Mouse (Mus musculus) olfactory bulb, adult 2 months (tissue): ENCODE data around the gene Olfr963. TPM values are rescaled to one million over a fixed set of nuclear protein-coding genes. Genes with fewer than 3 reads are reported as not detected.

Experiments
- H3K27ac ChIP-seq: fragments of 200-500 bp; 2 replicates; pipeline ENCODE4 v1.5.1; 2012; ENCODE audit warnings: low read depth, low read length; ENCODE audit not compliant: insufficient read depth
- H3K4me1 ChIP-seq: fragments of 200-500 bp; 2 replicates; pipeline ENCODE4 v1.6.1; 2012; ENCODE audit warnings: low read length; ENCODE audit not compliant: control insufficient read depth, insufficient read depth
- H3K4me3 ChIP-seq: fragments of 200-500 bp; 2 replicates; pipeline ENCODE4 v1.5.1; 2012; ENCODE audit warnings: mild to moderate bottlenecking, low read depth, low read length, moderate library complexity; ENCODE audit not compliant: insufficient read depth
- CTCF ChIP-seq: fragments of 200-500 bp; IDR thresholded peaks from 2 replicates; pipeline ENCODE4 v1.5.1; 2012; ENCODE audit warnings: low read depth, mild to moderate bottlenecking, low read length, moderate library complexity; ENCODE audit not compliant: insufficient read depth
- POLR2A ChIP-seq: fragments of 200-500 bp; IDR thresholded peaks from 2 replicates; pipeline ENCODE4 v1.6.1; 2012; ENCODE audit warnings: mild to moderate bottlenecking, low read depth, low read length, moderate library complexity; ENCODE audit not compliant: insufficient read depth
- WGBS: fragments of 180-500 bp; shearing (Covaris S2); methylation state at CpG from one replicate; pipeline ENCODE4 v1.1.7; 2018; 5-methylcytosine and 5-hydroxymethylcytosine counted together
- polyA plus RNA-seq: library from polyadenylated mRNA; stranded (reverse); fragments of >200 nt; gene quantifications from 2 replicates; pipeline ENCODE4 v1.2.4, GENCODE M21; 2012; ENCODE audit warnings: low replicate concordance; ENCODE audit not compliant: missing spikeins, insufficient read depth, insufficient read length

Gene Olfr963
- not detected in 2 replicates for polyA plus RNA-seq

- TF ChIP-seq CTCF = no peak
- WGBS = 74% methylated on average over 1 of the region's 1 CpGs
- Histone ChIP-seq H3K4me1 (no peaks in the 10 kb centered on the region), H3K4me3 (no peak within 1 kb of the TSS), H3K27ac (no peak within 1 kb of the TSS)
Measured at GRCm38 (mm10) chr9:39666905-39667304, at the start of gene Olfr963. Gene Olfr963 (plus strand): TSS chr9:39667205.

- H3K4me1 ChIP-seq = no peaks in the 10 kb centered on the region
- TF ChIP-seq CTCF (no peak), POLR2A (no peak)
- H3K4me3 ChIP-seq = no peak within 1 kb of the TSS
- WGBS = 33% methylated on average over 1 of the region's 1 CpGs
- no peak within 1 kb of the TSS for H3K27ac ChIP-seq
Measured at GRCm38 (mm10) chr9:39621073-39621472, 45.9 kb upstream of the Olfr963 start, which contains the start of gene Olfr960. Gene Olfr960 (plus strand): TSS chr9:39621373.

- TF ChIP-seq POLR2A = no peak
- TF ChIP-seq CTCF = no peak
Measured at GRCm38 (mm10) chr9:39623783-39624182, 43.2 kb upstream of the Olfr963 start.

GRCm38 (mm10) chr9:39624711-39625110 lies 42.3 kb upstream of the Olfr963 start:
- no peak overlapping the region for H3K4me3 ChIP-seq
- 84% methylated on average over 2 of the region's 2 CpGs for WGBS
- H3K4me1 ChIP-seq = no peaks in the 10 kb centered on the region
- TF ChIP-seq CTCF (no peak), POLR2A (no peak)
- H3K27ac ChIP-seq = no peak overlapping the region

More at GRCm38 (mm10) chr9:39623783-39624182, 43.2 kb upstream of the Olfr963 start:
- H3K4me1 ChIP-seq = no peaks in the 10 kb centered on the region
- 92% methylated on average over 3 of the region's 3 CpGs for WGBS
- H3K27ac ChIP-seq = no peak overlapping the region
- no peak overlapping the region for H3K4me3 ChIP-seq

GRCm38 (mm10) chr9:39629069-39629468 lies 37.9 kb upstream of the Olfr963 start:
- TF ChIP-seq CTCF (no peak), POLR2A (no peak)

GRCm38 (mm10) chr9:39633913-39634594 lies 33.0 kb upstream of the Olfr963 start:
- Histone ChIP-seq H3K27ac (no peak overlapping the region), H3K4me1 (peaks cover 2% of the 10 kb centered on the region; the same call in 1 of the 2 replicates), H3K4me3 (no peak overlapping the region)
- no peak for TF ChIP-seq CTCF
- no peak for TF ChIP-seq POLR2A
- WGBS = 15% methylated on average over 4 of the region's 4 CpGs

More at GRCm38 (mm10) chr9:39629069-39629468, 37.9 kb upstream of the Olfr963 start:
- no peak overlapping the region for H3K27ac ChIP-seq
- H3K4me1 ChIP-seq = no peaks in the 10 kb centered on the region
- no peak overlapping the region for H3K4me3 ChIP-seq
- 93% methylated on average over 2 of the region's 2 CpGs for WGBS

GRCm38 (mm10) chr9:39644785-39645184 lies 22.2 kb upstream of the Olfr963 start, which contains the start of gene Olfr961:
Gene Olfr961 (plus strand): TSS chr9:39645085.
- no peaks in the 10 kb centered on the region for H3K4me1 ChIP-seq
- no peak for TF ChIP-seq POLR2A
- TF ChIP-seq CTCF = no peak

GRCm38 (mm10) chr9:39647382-39647781 lies 19.6 kb upstream of the Olfr963 start:
- no peaks in the 10 kb centered on the region for H3K4me1 ChIP-seq
- WGBS = 91% methylated on average over 4 of the region's 4 CpGs
- no peak overlapping the region for H3K4me3 ChIP-seq
- no peak overlapping the region for H3K27ac ChIP-seq
- TF ChIP-seq POLR2A = no peak
- no peak for TF ChIP-seq CTCF

More at GRCm38 (mm10) chr9:39644785-39645184, 22.2 kb upstream of the Olfr963 start, which contains the start of gene Olfr961:
- H3K4me3 ChIP-seq = no peak within 1 kb of the TSS
- H3K27ac ChIP-seq = no peak within 1 kb of the TSS

GRCm38 (mm10) chr9:39654756-39655396 lies 12.1 kb upstream of the Olfr963 start:
- no peaks in the 10 kb centered on the region for H3K4me1 ChIP-seq
- TF ChIP-seq CTCF (no peak), POLR2A (no peak)
- H3K4me3 ChIP-seq = no peak overlapping the region
- no peak overlapping the region for H3K27ac ChIP-seq
- WGBS = 58% methylated on average over 6 of the region's 6 CpGs
